Mouse (Mus musculus): ENCODE measurements at regions not wholly inside any gene's neighbourhood (a gene's known extent, or its start where the extent isn't known, plus 50 kb on each side); places are given as distances from the start of the nearest gene placed in this dataset.

DNA sequence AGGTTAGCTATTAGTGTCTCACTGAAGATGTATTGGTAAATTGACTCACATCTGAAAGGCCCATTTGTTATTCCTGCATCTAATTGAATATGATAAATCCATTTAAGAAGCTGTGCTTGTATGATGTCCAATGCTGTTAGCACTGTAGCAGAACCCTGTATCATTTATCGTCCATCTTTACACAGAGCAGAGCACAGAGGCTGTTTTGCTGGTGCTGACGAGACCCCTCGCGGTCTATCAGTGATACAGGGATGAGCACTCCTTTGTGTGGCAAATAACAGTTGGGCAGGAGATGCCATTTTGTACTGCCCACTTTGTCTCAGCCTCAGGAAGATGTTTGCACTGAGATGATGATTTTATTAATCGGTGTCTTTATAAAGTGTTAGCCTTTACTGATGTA is 528.9 kb downstream of the Dnah5 start:
- in situ Hi-C loops (cut with MboI; ENCODE audit: low pct_ligation_motif_present, low pct_unique_long_range_greater_than_20kb, low sequenced_read_pairs) (no loop called here), dilution Hi-C loops (cut with MboI; ENCODE audit: extremely low pct_ligation_motif_present, extremely low pct_unique_long_range_greater_than_20kb, low sequenced_read_pairs) (no loop called here)
- Histone ChIP-seq H3K27me3 (replicated peaks) (no peaks in the 10 kb centered on the region), H3K9ac (ENCODE audit: insufficient read depth, low read depth) (no peak overlapping the region), H3K4me3 (replicated peaks in 1 of 3; ENCODE audit: low read depth in 2 of 3, low read length in 2 of 3, poor library complexity in 1 of 3) (no peak overlapping the region), H3K4me2 (ENCODE audit: insufficient read depth, low read depth, poor library complexity, severe bottlenecking) (no peak overlapping the region), H3K79me2 (replicated peaks; ENCODE audit: control insufficient read depth, extremely low read depth, insufficient read depth, poor library complexity, severe bottlenecking) (no peaks in the 10 kb centered on the region), H3K9me3 (replicated peaks; ENCODE audit: low read length) (peaks cover 41% of the 10 kb centered on the region), H3K27ac (ENCODE audit: insufficient read depth, low read depth) (no peak overlapping the region), H3K4me1 (ENCODE audit: control insufficient read depth in 1 of 2, insufficient read depth in 2 of 2) (no peaks in the 10 kb centered on the region), H3K36me3 (replicated peaks in 1 of 2; ENCODE audit: control insufficient read depth in 1 of 2, insufficient read depth in 1 of 2, low read length in 1 of 2) (no peaks in the 10 kb centered on the region)
- TF ChIP-seq RAD21 (IDR thresholded peaks at IDR 0.05; ENCODE audit: low read depth, low read length) = no peak
- TF ChIP-seq CHD1 (IDR thresholded peaks at IDR 0.05; ENCODE audit: low read depth, low read length) = no peak
- no peak for TF ChIP-seq ETS1 (conservative IDR thresholded peaks at IDR 0.05; ENCODE audit: low read depth, low read length)
- TF ChIP-seq BHLHE40 (IDR thresholded peaks at IDR 0.05; ENCODE audit: low read depth, low read length) = no peak
- DNase-seq (ENCODE audit: extremely low read depth) = no peak

- Histone ChIP-seq H3K27me3 (replicated peaks) (no peaks in the 10 kb centered on the region), H3K4me2 (ENCODE audit: insufficient read depth, low read depth, poor library complexity, severe bottlenecking) (no peak overlapping the region), H3K9ac (ENCODE audit: insufficient read depth, low read depth) (no peak overlapping the region), H3K36me3 (replicated peaks in 1 of 2; ENCODE audit: control insufficient read depth in 1 of 2, insufficient read depth in 1 of 2, low read length in 1 of 2) (no peaks in the 10 kb centered on the region), H3K4me1 (ENCODE audit: control insufficient read depth in 1 of 2, insufficient read depth in 2 of 2) (no peaks in the 10 kb centered on the region), H3K4me3 (replicated peaks in 1 of 3; ENCODE audit: low read depth in 2 of 3, low read length in 2 of 3, poor library complexity in 1 of 3) (no peak overlapping the region), H3K79me2 (replicated peaks; ENCODE audit: control insufficient read depth, extremely low read depth, insufficient read depth, poor library complexity, severe bottlenecking) (no peaks in the 10 kb centered on the region), H3K9me3 (replicated peaks; ENCODE audit: low read length) (peaks cover 38% of the 10 kb centered on the region), H3K27ac (ENCODE audit: insufficient read depth, low read depth) (no peak overlapping the region)
- dilution Hi-C loops (cut with MboI; ENCODE audit: extremely low pct_ligation_motif_present, extremely low pct_unique_long_range_greater_than_20kb, low sequenced_read_pairs) = no loop called here
- TF ChIP-seq NRF1 (IDR thresholded peaks at IDR 0.05; ENCODE audit: low read depth, low read length) (no peak), TBP (conservative IDR thresholded peaks at IDR 0.05; ENCODE audit: low read depth, low read length) (no peak), USF2 (conservative IDR thresholded peaks at IDR 0.05; ENCODE audit: low read depth, low read length) (no peak), EP300 (IDR thresholded peaks at IDR 0.05; ENCODE audit: low read length) (no peak), HCFC1 (IDR thresholded peaks at IDR 0.05; ENCODE audit: low read depth, low read length) (no peak), CHD2 (IDR thresholded peaks at IDR 0.05; ENCODE audit: low read length) (no peak), MAZ (IDR thresholded peaks at IDR 0.05; ENCODE audit: low read depth, low read length) (no peak), RCOR1 (conservative IDR thresholded peaks at IDR 0.05; ENCODE audit: low read depth, low read length) (no peak), ZMIZ1 (IDR thresholded peaks at IDR 0.05; ENCODE audit: low read depth, low read length) (no peak), TCF12 (IDR thresholded peaks at IDR 0.05; ENCODE audit: low read depth, low read length) (no peak), JUND (conservative IDR thresholded peaks at IDR 0.05; ENCODE audit: low read depth, low read length) (no peak), ZC3H11A (IDR thresholded peaks at IDR 0.05; ENCODE audit: low read depth, low read length) (no peak), SMC3 (IDR thresholded peaks at IDR 0.05; ENCODE audit: low read depth, low read length) (no peak), ELF1 (IDR thresholded peaks at IDR 0.05; ENCODE audit: low read depth, low read length) (no peak), ETS1 (conservative IDR thresholded peaks at IDR 0.05; ENCODE audit: low read depth, low read length) (no peak), UBTF (IDR thresholded peaks at IDR 0.05; ENCODE audit: low read depth, low read length) (no peak), MYC (IDR thresholded peaks at IDR 0.05; ENCODE audit: low read depth, low read length) (no peak), MAFK (IDR thresholded peaks at IDR 0.05; ENCODE audit: insufficient replicate concordance, low read length) (no peak), ZKSCAN1 (IDR thresholded peaks at IDR 0.05; ENCODE audit: borderline replicate concordance, low read depth, low read length) (no peak), USF1 (IDR thresholded peaks at IDR 0.05; ENCODE audit: low read depth, low read length) (no peak)
- in situ Hi-C loops (cut with MboI; ENCODE audit: low pct_ligation_motif_present, low pct_unique_long_range_greater_than_20kb, low sequenced_read_pairs) = no loop called here
- no peak for DNase-seq (ENCODE audit: extremely low read depth)
These were observed 537.0 kb downstream of the Dnah5 start for GRCm38 (mm10) chr15:28740591-28740990.
